Mouse (Mus musculus): ENCODE results near the gene Gm973.

Gene Gm973

GRCm38 (mm10) chr1:59543911-59544310, 27.8 kb downstream of the Gm973 start:
- DNase-seq, result no peak

- no peak for DNase-seq
These were observed 32.4 kb downstream of the Gm973 start for GRCm38 (mm10) chr1:59548486-59548885.

- peak; percentile 63 for DNase-seq
These were observed 33.1 kb downstream of the Gm973 start for GRCm38 (mm10) chr1:59549036-59549675.

GRCm38 (mm10) chr1:59550227-59550626, 34.2 kb downstream of the Gm973 start:
- no peak for DNase-seq

GRCm38 (mm10) chr1:59550996-59551395, 34.9 kb downstream of the Gm973 start:
- DNase-seq, result no peak

- peak; percentile 26 for DNase-seq
These were observed 37.6 kb downstream of the Gm973 start for GRCm38 (mm10) chr1:59553708-59554107.

GRCm38 (mm10) chr1:59563581-59563980, 47.5 kb downstream of the Gm973 start:
- DNase-seq, result no peak

- DNase-seq, result no peak
These were observed 49.7 kb downstream of the Gm973 start for GRCm38 (mm10) chr1:59565804-59566203.

GRCm38 (mm10) chr1:59566281-59566680, 50.2 kb downstream of the Gm973 start:
- no peak for DNase-seq

- DNase-seq, result no peak
These were observed 50.9 kb downstream of the Gm973 start for GRCm38 (mm10) chr1:59566926-59567325.

GRCm38 (mm10) chr1:59567521-59567920, 51.5 kb downstream of the Gm973 start:
- DNase-seq, result no peak

- no peak for DNase-seq
These were observed 52.2 kb downstream of the Gm973 start for GRCm38 (mm10) chr1:59568283-59568682.

- no peak for DNase-seq
These were observed 53.2 kb downstream of the Gm973 start for GRCm38 (mm10) chr1:59569301-59569700.

- no peak for DNase-seq
These were observed 54.7 kb downstream of the Gm973 start for GRCm38 (mm10) chr1:59570767-59571166.

GRCm38 (mm10) chr1:59571502-59571901, 55.4 kb downstream of the Gm973 start:
- no peak for DNase-seq

- DNase-seq, result no peak
These were observed 57.8 kb downstream of the Gm973 start for GRCm38 (mm10) chr1:59573843-59574242.

- DNase-seq, result peak; percentile 68
These were observed 58.5 kb downstream of the Gm973 start for GRCm38 (mm10) chr1:59574262-59575187.

- DNase-seq, result no peak
These were observed 62.7 kb downstream of the Gm973 start for GRCm38 (mm10) chr1:59578770-59579169.

- DNase-seq, result no peak
These were observed 63.3 kb downstream of the Gm973 start for GRCm38 (mm10) chr1:59579327-59579726.

GRCm38 (mm10) chr1:59580131-59580751, 64.2 kb downstream of the Gm973 start:
- DNase-seq, result no peak

GRCm38 (mm10) chr1:59580880-59581279, 64.8 kb downstream of the Gm973 start:
- no peak for DNase-seq

GRCm38 (mm10) chr1:59584656-59585410, 68.8 kb downstream of the Gm973 start:
- DNase-seq, result peak; percentile 74

GRCm38 (mm10) chr1:59589271-59589670, 73.2 kb downstream of the Gm973 start:
- DNase-seq, result no peak
